Mouse (Mus musculus) hindbrain, embryonic 14.5 days (tissue): ENCODE results near the gene Sys1. TPM values are rescaled to one million over a fixed set of nuclear protein-coding genes. Genes with fewer than 3 reads are reported as not detected.

Source experiments
- ATAC-seq: fragments of 200-750 bp; cut with Nextera tagmentation; 2 replicates; pipeline ENCODE4 v1.8.0; 2017; ENCODE audit warnings: moderate number of reproducible peaks, mild to moderate bottlenecking, moderate TSS enrichment, moderate library complexity; ENCODE audit not compliant: low FRiP score
- DNase-seq: peaks from one replicate; pipeline ENCODE4 v3.0.0-alpha.2; 2015; ENCODE audit warnings: low spot score
- H3K27ac ChIP-seq: fragments of 300-500 bp; sonication (generic); 2 replicates; pipeline ENCODE4 v1.5.1; 2014; ENCODE audit warnings: mild to moderate bottlenecking, moderate library complexity
- H3K27me3 ChIP-seq: fragments of 300-500 bp; sonication (generic); 2 replicates; pipeline ENCODE4 v1.6.1; 2014; ENCODE audit warnings: mild to moderate bottlenecking, low read length, mixed read lengths; ENCODE audit not compliant: control insufficient read depth, insufficient read depth
- H3K36me3 ChIP-seq: fragments of 300-500 bp; sonication (generic); replicated peaks from 2 replicates; pipeline ENCODE4 v1.6.1; 2014; ENCODE audit not compliant: control insufficient read depth, insufficient read depth
- H3K4me1 ChIP-seq: fragments of 300-500 bp; sonication (generic); replicated peaks from 2 replicates; pipeline ENCODE4 v1.6.1; 2014; ENCODE audit warnings: antibody characterized with exemption, low read length, mixed read lengths; ENCODE audit not compliant: control insufficient read depth, insufficient read depth
- H3K4me2 ChIP-seq: fragments of 300-500 bp; sonication (generic); replicated peaks from 2 replicates; pipeline ENCODE4 v1.6.1; 2014; ENCODE audit warnings: mild to moderate bottlenecking, moderate library complexity
- H3K4me3 ChIP-seq: fragments of 300-500 bp; sonication (generic); replicated peaks from 2 replicates; pipeline ENCODE4 v1.5.1; 2014; ENCODE audit warnings: mild to moderate bottlenecking, low read length
- H3K9ac ChIP-seq: fragments of 300-500 bp; sonication (generic); 2 replicates; pipeline ENCODE4 v1.6.1; 2014
- H3K9me3 ChIP-seq: fragments of 300-500 bp; sonication (generic); 2 replicates; pipeline ENCODE4 v1.6.1; 2016; ENCODE audit warnings: low read length; ENCODE audit not compliant: control insufficient read depth
- WGBS: fragments of 180-500 bp; shearing (Covaris S2); extraction: QIAGEN DNeasy Blood & Tissue Kit; methylation state at CpG from one replicate; pipeline ENCODE4 v1.1.7; 2014; 5-methylcytosine and 5-hydroxymethylcytosine counted together
- polyA plus RNA-seq: library from polyadenylated mRNA; unstranded; fragments of >200 nt; fragmentation: Nextera tagmentation; extraction: Ambion mirVana; gene quantifications from 2 replicates; pipeline ENCODE4 v1.2.1, GENCODE M21; 2014

Sys1 gene
- polyA plus RNA-seq, 1 experiment from 2014 or later: 92.6 TPM

DNA sequence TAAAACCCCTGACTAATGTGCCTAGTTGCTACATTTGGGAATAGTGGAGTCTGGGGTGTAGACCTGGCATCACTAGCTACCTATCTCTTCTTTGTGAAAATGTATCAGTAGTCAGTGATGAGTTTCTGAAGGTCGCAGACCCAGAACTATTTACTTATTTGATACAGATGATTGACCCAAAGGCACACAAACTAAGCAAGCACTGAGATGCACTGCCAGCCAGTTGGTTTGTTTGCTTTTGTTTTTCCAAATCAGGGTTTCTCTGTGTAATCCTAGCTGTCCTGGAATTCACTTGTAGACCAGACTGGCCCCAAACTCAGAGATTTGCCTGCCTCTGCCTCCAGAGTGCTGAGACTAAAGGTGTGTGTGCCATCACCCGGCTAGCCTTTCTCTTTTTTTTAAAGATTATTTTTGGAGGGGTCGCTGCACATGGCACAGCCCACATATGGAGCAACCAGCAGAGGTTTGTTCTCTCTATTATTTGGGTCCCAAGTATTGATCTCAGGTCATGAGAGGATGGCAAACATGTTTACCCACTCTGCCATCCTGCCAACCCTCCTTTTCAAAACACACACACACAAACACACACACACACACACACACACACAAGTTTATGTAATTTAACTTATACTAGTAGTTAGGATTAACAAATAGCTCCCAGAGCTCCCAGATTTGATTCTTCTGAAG, 11.2 kb upstream of the Sys1 start:
- Histone ChIP-seq H3K4me3 (no peak overlapping the region), H3K9me3 (no peaks in the 10 kb centered on the region), H3K9ac (no peak overlapping the region), H3K27me3 (peaks cover 20% of the 10 kb centered on the region), H3K4me1 (peaks cover 7% of the 10 kb centered on the region), H3K27ac (no peak overlapping the region), H3K36me3 (no peaks in the 10 kb centered on the region), H3K4me2 (no peak overlapping the region)
- DNase-seq (no peak), ATAC-seq (no peak)
- WGBS: 85% methylated on average over 3 of the region's 3 CpGs

DNA sequence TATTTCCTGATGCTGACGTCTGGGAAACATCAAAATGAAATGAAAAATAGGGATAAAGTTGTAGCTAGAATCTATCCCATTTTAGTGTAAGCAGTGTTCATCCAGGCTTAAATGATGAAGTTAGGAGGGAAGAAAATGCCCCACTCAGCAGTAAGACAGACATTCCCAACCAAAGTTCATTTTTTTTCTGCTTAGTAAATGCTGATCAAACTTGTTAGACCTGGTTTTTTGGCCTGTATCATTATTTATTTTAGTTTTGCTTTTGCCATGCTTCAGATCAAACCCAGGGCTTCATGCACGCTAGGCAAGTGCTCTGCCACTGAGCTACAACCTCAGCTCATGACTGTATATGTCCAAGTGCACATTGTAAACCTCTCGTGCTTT, 10.7 kb upstream of the Sys1 start:
- DNase-seq: no peak
- H3K27me3 ChIP-seq: peaks cover 17% of the 10 kb centered on the region
- no peaks in the 10 kb centered on the region for H3K9me3 ChIP-seq
- WGBS: 88% methylated on average over 3 of the region's 3 CpGs
- H3K36me3 ChIP-seq: no peaks in the 10 kb centered on the region
- no peak overlapping the region for H3K9ac ChIP-seq
- ATAC-seq: no peak
- H3K27ac ChIP-seq: no peak overlapping the region
- H3K4me3 ChIP-seq: no peak overlapping the region
- H3K4me1 ChIP-seq: peaks cover 7% of the 10 kb centered on the region
- H3K4me2 ChIP-seq: no peak overlapping the region

DNA sequence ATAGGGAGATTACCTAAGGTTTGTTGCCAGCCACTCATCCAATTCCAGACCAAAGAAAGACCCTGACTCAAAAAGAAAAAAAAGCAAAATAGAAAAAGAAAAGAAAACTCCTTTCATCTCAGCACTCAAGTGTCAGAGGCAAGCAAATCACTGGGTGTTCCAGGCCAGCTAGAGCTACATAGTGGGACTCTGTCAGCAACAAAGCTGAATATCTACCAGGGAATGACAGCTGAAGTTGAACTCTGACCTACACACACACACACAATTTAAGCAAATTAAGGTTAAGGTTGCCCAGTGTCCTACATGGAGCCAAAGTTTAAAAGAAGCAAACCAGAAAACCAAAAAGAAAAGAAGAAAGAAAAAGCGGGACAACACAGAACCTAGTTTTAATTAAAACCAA, 8.6 kb upstream of the Sys1 start:
- WGBS: 86% methylated on average over 1 of the region's 1 CpGs
- Histone ChIP-seq H3K4me3 (no peak overlapping the region), H3K27ac (no peak overlapping the region), H3K4me2 (no peak overlapping the region), H3K27me3 (no peaks in the 10 kb centered on the region), H3K9me3 (no peaks in the 10 kb centered on the region), H3K36me3 (no peaks in the 10 kb centered on the region), H3K4me1 (no peaks in the 10 kb centered on the region), H3K9ac (no peak overlapping the region)
- no peak for ATAC-seq
- DNase-seq: no peak

DNA sequence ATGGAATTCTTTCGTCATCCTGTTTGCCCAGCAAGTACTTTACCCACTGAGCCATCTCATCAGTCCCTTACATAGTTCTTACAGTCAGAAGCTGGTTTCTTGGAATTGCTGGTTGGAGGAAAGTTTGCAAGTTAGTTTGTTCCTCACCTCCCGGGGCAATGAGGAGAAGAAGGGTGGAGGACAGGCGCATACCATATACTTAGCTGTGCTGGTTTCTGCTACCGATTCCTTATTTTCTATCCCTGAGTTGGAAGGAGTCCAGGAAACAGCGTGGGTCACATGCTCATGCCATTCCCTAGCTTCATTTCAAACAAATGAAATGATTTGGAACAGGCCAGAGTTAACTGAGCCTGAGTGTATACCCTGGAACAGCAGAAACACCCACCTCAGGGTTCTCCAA, 7.8 kb upstream of the Sys1 start:
- Histone ChIP-seq H3K4me3 (no peak overlapping the region), H3K27ac (no peak overlapping the region), H3K36me3 (no peaks in the 10 kb centered on the region), H3K9ac (no peak overlapping the region), H3K27me3 (no peaks in the 10 kb centered on the region), H3K4me1 (no peaks in the 10 kb centered on the region), H3K4me2 (no peak overlapping the region), H3K9me3 (no peaks in the 10 kb centered on the region)
- WGBS: 79% methylated on average over 5 of the region's 5 CpGs
- DNase-seq (no peak), ATAC-seq (no peak)

DNA sequence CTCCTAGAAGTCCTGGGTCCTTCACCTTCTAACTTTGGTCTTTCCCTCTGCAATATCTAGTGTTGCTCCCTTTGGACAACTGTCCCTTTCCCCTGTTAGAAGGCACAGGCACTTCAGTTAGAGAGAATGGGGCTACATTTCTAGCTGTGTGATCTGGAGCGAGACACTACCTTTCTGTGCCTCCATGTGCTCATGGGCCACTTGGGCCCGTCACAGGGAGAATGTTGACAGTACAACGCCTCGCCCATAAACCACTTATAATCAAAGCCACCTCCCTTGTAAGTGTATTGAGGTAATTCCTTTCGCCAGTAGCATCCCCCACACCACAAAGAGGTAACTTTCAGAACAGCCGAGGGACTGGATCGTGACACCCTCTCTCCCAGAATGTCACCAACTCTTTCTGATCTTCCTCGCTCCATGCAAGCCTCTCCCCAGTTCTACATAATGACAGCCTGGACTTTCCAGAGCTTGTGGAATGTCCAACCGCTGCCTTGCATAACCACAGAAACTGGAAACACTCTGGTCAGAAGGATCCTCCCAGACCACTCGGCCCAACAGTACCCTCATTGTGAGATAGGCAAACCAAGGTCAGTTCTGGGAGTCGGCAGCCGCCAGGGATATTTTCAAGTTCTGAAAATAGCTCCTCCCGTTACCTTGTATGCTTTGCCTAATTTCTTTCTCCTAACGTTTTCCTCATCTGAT, 7.3 kb upstream of the Sys1 start:
- H3K9me3 ChIP-seq: no peaks in the 10 kb centered on the region
- ATAC-seq (no peak), DNase-seq (no peak)
- no peak overlapping the region for H3K4me2 ChIP-seq
- H3K9ac ChIP-seq: no peak overlapping the region
- 86% methylated on average over 14 of the region's 14 CpGs for WGBS
- no peaks in the 10 kb centered on the region for H3K4me1 ChIP-seq
- no peak overlapping the region for H3K4me3 ChIP-seq
- no peaks in the 10 kb centered on the region for H3K36me3 ChIP-seq
- H3K27ac ChIP-seq: no peak overlapping the region
- no peaks in the 10 kb centered on the region for H3K27me3 ChIP-seq

DNA sequence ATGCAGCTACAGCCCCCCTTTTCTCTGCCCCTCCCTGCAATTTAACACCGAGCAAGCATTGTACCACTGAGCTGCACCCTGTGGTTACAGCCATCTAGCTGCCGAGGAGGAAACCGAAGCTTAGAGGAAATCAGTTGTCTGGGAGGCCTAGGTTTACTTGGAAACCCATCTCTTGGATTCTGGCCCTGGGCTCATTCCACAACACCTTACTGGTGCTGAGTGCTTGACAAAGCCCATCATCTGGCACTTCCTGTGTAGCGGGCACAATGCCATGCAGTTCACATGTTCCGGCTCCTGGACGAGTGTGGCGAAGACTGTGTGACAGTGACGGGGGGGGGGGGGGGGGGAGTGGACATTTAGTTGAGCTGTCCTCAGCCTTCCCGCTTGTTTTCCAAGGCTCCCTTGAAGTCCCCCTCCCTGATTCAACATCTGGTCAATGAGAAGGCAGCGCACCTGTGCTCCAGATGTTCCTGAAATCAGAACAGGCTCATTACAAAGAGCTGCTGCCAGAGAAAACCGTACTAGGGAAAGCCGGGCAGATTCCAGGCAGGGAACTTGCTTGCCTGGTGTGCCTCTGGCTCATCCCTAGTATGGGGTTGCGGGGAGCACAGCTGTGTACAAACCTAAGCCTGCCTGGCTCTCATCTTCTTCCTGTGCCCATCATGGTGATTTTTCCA, 4.6 kb upstream of the Sys1 start:
- Histone ChIP-seq H3K36me3 (no peaks in the 10 kb centered on the region), H3K4me2 (no peak overlapping the region), H3K27me3 (no peaks in the 10 kb centered on the region), H3K4me3 (no peak overlapping the region), H3K27ac (no peak overlapping the region), H3K4me1 (0 out of 2 replicates have a peak, but pooled peaks cover 6% of the 10 kb centered on the region), H3K9me3 (no peaks in the 10 kb centered on the region), H3K9ac (no peak overlapping the region)
- ATAC-seq (no peak), DNase-seq (no peak)
- 44% methylated on average over 13 of the region's 13 CpGs for WGBS

DNA sequence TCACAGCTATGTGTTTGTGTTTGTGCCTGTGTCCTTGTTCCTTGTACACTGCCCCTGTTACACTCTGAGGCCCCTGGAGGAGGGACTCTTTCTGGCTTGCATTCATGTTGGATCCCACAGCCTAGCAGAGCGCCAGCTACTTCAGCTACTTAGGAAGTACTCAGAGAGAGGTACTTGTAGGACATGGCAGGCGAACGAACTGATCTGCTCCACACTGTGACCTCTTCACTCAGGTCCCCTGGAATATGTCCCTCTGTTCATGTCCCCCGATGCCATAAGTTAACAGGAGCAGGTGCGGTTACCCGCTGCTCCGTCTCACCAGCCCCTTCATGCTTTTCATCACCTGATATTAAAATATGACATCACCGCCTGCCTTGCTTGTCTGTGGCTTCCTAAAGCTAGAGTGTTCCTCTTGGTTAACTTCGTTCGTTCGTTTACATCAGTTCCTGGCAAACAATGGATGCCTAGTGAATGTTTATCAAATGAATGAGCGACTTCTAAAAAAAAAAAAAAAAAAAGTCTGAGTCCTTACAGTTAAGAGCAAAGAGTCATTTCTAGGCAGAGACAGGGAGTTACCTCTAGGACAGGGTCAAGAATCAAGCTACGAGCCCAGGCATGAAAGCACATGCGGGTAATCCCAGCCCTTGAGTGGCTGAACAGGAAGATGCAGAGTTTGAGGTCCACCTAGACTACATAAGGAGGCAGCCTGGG, 3.6 kb upstream of the Sys1 start:
- Histone ChIP-seq H3K27ac (no peak overlapping the region), H3K4me3 (no peak overlapping the region), H3K4me2 (no peak overlapping the region), H3K9me3 (no peaks in the 10 kb centered on the region), H3K9ac (no peak overlapping the region), H3K36me3 (no peaks in the 10 kb centered on the region), H3K4me1 (0 out of 2 replicates have a peak, but pooled peaks cover 6% of the 10 kb centered on the region), H3K27me3 (no peaks in the 10 kb centered on the region)
- DNase-seq: no peak
- WGBS: 80% methylated on average over 14 of the region's 14 CpGs
- no peak for ATAC-seq

DNA sequence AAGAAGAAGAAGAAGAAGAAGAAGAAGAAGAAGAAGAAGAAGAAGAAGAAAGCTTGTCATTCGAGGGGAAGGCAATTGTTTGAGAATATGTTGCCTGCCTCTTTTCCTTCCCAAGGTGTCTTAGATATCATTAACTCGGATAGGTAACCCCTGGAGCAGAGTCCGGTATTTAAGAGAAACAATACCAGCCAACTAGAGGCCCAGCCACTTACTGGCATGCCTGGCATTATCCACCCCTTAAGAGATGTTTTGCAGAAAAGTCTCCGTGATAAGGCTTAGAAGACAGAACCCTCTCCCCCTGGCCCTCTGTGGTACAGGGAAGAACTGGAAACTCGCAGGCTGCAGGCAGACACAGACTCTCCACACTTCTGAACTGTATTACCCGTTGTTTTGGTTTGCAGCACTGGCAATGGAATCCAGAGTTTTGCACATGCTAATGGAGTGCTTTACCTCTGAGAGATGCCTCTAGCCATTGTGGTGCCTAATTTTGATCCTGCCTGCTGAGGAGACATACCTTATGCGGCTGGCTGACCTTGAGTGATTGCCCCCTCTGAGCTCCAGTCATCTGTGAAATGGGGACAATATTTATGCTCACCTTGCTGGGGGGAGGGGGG, 2.8 kb upstream of the Sys1 start:
- Histone ChIP-seq H3K9me3 (no peaks in the 10 kb centered on the region), H3K27ac (no peak overlapping the region), H3K9ac (no peak overlapping the region), H3K27me3 (no peaks in the 10 kb centered on the region), H3K4me1 (0 out of 2 replicates have a peak, but pooled peaks cover 6% of the 10 kb centered on the region), H3K36me3 (no peaks in the 10 kb centered on the region), H3K4me3 (no peak overlapping the region), H3K4me2 (no peak overlapping the region)
- ATAC-seq (no peak), DNase-seq (no peak)
- 67% methylated on average over 7 of the region's 7 CpGs for WGBS

DNA sequence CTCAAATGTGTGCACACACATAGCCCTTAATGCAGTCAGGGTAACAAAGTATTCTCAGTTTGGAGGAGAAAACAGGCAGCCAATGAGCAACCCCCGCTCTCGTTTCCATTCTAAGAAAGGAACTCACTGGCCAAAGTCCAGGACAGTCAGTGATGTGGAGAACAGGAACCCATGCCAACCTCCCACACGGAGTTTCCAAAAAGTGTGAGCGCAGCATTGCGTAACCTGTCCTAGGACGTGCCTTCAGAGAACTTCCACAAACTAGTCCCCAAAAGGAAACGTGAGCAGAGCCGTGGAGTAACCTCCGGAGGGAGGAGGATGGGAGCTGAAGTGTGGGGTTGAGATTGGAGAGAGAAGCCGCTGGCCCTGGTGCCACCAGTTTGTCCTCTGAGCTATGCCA, 1.9 kb upstream of the Sys1 start:
- 82% methylated on average over 10 of the region's 10 CpGs for WGBS
- no peaks in the 10 kb centered on the region for H3K36me3 ChIP-seq
- ATAC-seq: no peak
- no peak overlapping the region for H3K27ac ChIP-seq
- no peak overlapping the region for H3K9ac ChIP-seq
- no peaks in the 10 kb centered on the region for H3K9me3 ChIP-seq
- no peaks in the 10 kb centered on the region for H3K27me3 ChIP-seq
- DNase-seq: no peak
- H3K4me3 ChIP-seq: no peak overlapping the region
- no peak overlapping the region for H3K4me2 ChIP-seq
- 0 out of 2 replicates have a peak, but pooled peaks cover 6% of the 10 kb centered on the region for H3K4me1 ChIP-seq
